Mouse (Mus musculus) CH12.LX (cell line): Measurements from ENCODE around the gene Vhl. TPM values are rescaled to one million over a fixed set of nuclear protein-coding genes. Genes with fewer than 3 reads are reported as not detected.

Experiments used
- DNase-seq: peaks from one replicate; pipeline ENCODE4 v3.0.0-alpha.2; 2013; ENCODE audit errors: extremely low read depth
- H3K27ac ChIP-seq: 2 replicates; pipeline ENCODE4 v1.5.1; 2012; ENCODE audit warnings: low read depth, mild to moderate bottlenecking, control low read depth, moderate library complexity; ENCODE audit not compliant: insufficient read depth
- H3K27me3 ChIP-seq: replicated peaks from 2 replicates; pipeline ENCODE3; 2012; ENCODE audit warnings: inconsistent platforms
- H3K36me3 ChIP-seq, 2 experiments: replicated peaks in 1 of 2; 2 replicates each; pipeline versions ENCODE3 to v1.6.1; 2012; ENCODE audit warnings: inconsistent platforms in 1 of 2, low read length in 1 of 2, mild to moderate bottlenecking in 1 of 2, mixed read lengths in 1 of 2, moderate library complexity in 1 of 2; ENCODE audit not compliant: control insufficient read depth in 1 of 2, insufficient read depth in 1 of 2
- H3K4me1 ChIP-seq, 2 experiments: 2 replicates each; pipeline ENCODE4 v1.6.1; 2012; ENCODE audit warnings: inconsistent platforms in 1 of 2, moderate library complexity in 1 of 2; ENCODE audit not compliant: insufficient read depth in 2 of 2, control insufficient read depth in 1 of 2
- H3K4me2 ChIP-seq: 2 replicates; pipeline ENCODE4 v1.6.1; 2012; ENCODE audit warnings: low read depth, mild to moderate bottlenecking, control low read depth; ENCODE audit not compliant: poor library complexity, insufficient read depth, severe bottlenecking
- H3K4me3 ChIP-seq, 3 experiments: fragments of 150-350 bp in 1 of 3; sonication (generic) in 1 of 3; replicated peaks in 1 of 3; 2 replicates each; pipeline versions ENCODE3 to v1.5.1; 2011 to 2012; ENCODE audit warnings: low read depth in 2 of 3, low read length in 2 of 3, mild to moderate bottlenecking in 2 of 3, moderate library complexity in 2 of 3, control low read depth in 1 of 3, improper control_type of control experiment in 1 of 3, inconsistent platforms in 1 of 3, mixed read lengths in 1 of 3; ENCODE audit not compliant: poor library complexity in 1 of 3
- H3K79me2 ChIP-seq: replicated peaks from 2 replicates; pipeline ENCODE4 v1.6.1; 2012; ENCODE audit warnings: mild to moderate bottlenecking, moderate library complexity; ENCODE audit not compliant: control insufficient read depth, poor library complexity, insufficient read depth, severe bottlenecking; ENCODE audit errors: extremely low read depth
- H3K9ac ChIP-seq: 2 replicates; pipeline ENCODE4 v1.6.1; 2012; ENCODE audit warnings: low read depth, mild to moderate bottlenecking, control low read depth, moderate library complexity; ENCODE audit not compliant: insufficient read depth
- H3K9me3 ChIP-seq: replicated peaks from 2 replicates; pipeline ENCODE3; 2012; ENCODE audit warnings: low read length, inconsistent platforms, mixed read lengths
- CHD1 ChIP-seq: IDR thresholded peaks from 2 replicates; pipeline ENCODE4 v1.6.1; 2012; ENCODE audit warnings: low read depth, low read length, improper control_type of control experiment, inconsistent platforms
- CTCF ChIP-seq, 2 experiments: IDR thresholded peaks in 1 of 2; conservative IDR thresholded peaks in 1 of 2; 2 replicates each; pipeline ENCODE4 v1.5.1; 2011 to 2012; ENCODE audit warnings: low read depth in 2 of 2, low read length in 2 of 2, improper control_type of control experiment in 1 of 2, inconsistent platforms in 1 of 2, mild to moderate bottlenecking in 1 of 2, moderate library complexity in 1 of 2
- E2F4 ChIP-seq: IDR thresholded peaks from 2 replicates; pipeline ENCODE4 v1.6.1; 2011; ENCODE audit warnings: low read depth, low read length, improper control_type of control experiment; ENCODE audit not compliant: insufficient replicate concordance
- ELF1 ChIP-seq: IDR thresholded peaks from 2 replicates; pipeline ENCODE4 v1.6.1; 2014; ENCODE audit warnings: low read depth, mild to moderate bottlenecking, inconsistent platforms, low read length, improper control_type of control experiment
- EP300 ChIP-seq: IDR thresholded peaks from 2 replicates; pipeline ENCODE4 v1.6.1; 2011; ENCODE audit warnings: low read length, improper control_type of control experiment
- GABPA ChIP-seq: IDR thresholded peaks from 2 replicates; pipeline ENCODE4 v1.6.1; 2012; ENCODE audit warnings: low read depth, low read length, improper control_type of control experiment, inconsistent platforms; ENCODE audit not compliant: insufficient replicate concordance
- HCFC1 ChIP-seq: IDR thresholded peaks from 2 replicates; pipeline ENCODE4 v1.6.1; 2012; ENCODE audit warnings: low read depth, mild to moderate bottlenecking, inconsistent platforms, low read length, improper control_type of control experiment
- KAT2A ChIP-seq: IDR thresholded peaks from 2 replicates; pipeline ENCODE4 v1.6.1; 2012; ENCODE audit warnings: low read length, improper control_type of control experiment, inconsistent platforms; ENCODE audit not compliant: insufficient replicate concordance
- MAFK ChIP-seq: IDR thresholded peaks from 2 replicates; pipeline ENCODE4 v1.6.1; 2011; ENCODE audit warnings: low read length, improper control_type of control experiment; ENCODE audit not compliant: insufficient replicate concordance
- MEF2A ChIP-seq: IDR thresholded peaks from 2 replicates; pipeline ENCODE4 v1.6.1; 2014; ENCODE audit warnings: low read depth, mild to moderate bottlenecking, inconsistent platforms, low read length, improper control_type of control experiment, borderline replicate concordance
- NELFE ChIP-seq: IDR thresholded peaks from 2 replicates; pipeline ENCODE4 v1.6.1; 2011; ENCODE audit warnings: low read depth, low read length, improper control_type of control experiment
- POLR2AphosphoS2 ChIP-seq: IDR thresholded peaks from 2 replicates; pipeline ENCODE4 v1.6.1; 2011; ENCODE audit warnings: low read depth, low read length, improper control_type of control experiment
- RCOR1 ChIP-seq: conservative IDR thresholded peaks from 2 replicates; pipeline ENCODE4 v1.6.1; 2012; ENCODE audit warnings: low read depth, mild to moderate bottlenecking, inconsistent platforms, low read length, improper control_type of control experiment
- SIN3A ChIP-seq: IDR thresholded peaks from 2 replicates; pipeline ENCODE4 v1.6.1; 2012; ENCODE audit warnings: low read length, improper control_type of control experiment, inconsistent platforms
- UBTF ChIP-seq: IDR thresholded peaks from 2 replicates; pipeline ENCODE4 v1.6.1; 2012; ENCODE audit warnings: low read depth, mild to moderate bottlenecking, inconsistent platforms, low read length, improper control_type of control experiment, moderate library complexity
- USF2 ChIP-seq: conservative IDR thresholded peaks from 2 replicates; pipeline ENCODE4 v1.6.1; 2011; ENCODE audit warnings: low read depth, low read length, improper control_type of control experiment
- ZMIZ1 ChIP-seq: IDR thresholded peaks from 2 replicates; pipeline ENCODE4 v1.6.1; 2012; ENCODE audit warnings: low read depth, mild to moderate bottlenecking, inconsistent platforms, low read length, improper control_type of control experiment
- dilution Hi-C: fragments of 300-500 bp; cut with MboI; formaldehyde crosslinking; loops from 2 replicates; pipeline ENCODE4 v1.14.3; 2020; ENCODE audit warnings: low sequenced_read_pairs; ENCODE audit not compliant: extremely low pct_unique_long_range_greater_than_20kb, extremely low pct_ligation_motif_present
- in situ Hi-C: fragments of 300-500 bp; cut with MboI; formaldehyde crosslinking; loops from 3 replicates; pipeline ENCODE4 v1.14.3; 2019; ENCODE audit warnings: low sequenced_read_pairs, low pct_ligation_motif_present, low pct_unique_long_range_greater_than_20kb, mixed read lengths
- polyA plus RNA-seq: library from polyadenylated mRNA; unstranded; fragments of >175 nt; gene quantifications from 2 replicates; pipeline ENCODE4 v1.2.1, GENCODE M21; 2012; ENCODE audit warnings: low read depth; ENCODE audit not compliant: insufficient read length
- total RNA-seq, 2 experiments: library from RNA; depleted of rRNA; stranded (reverse); fragments of 300-350 nt in 1 of 2; fragments of >200 nt in 1 of 2; gene quantifications; 2 replicates each; pipeline ENCODE4 v1.2.3; 2012 to 2014

Gene Vhl
- total and polyA plus RNA-seq, 3 experiments: 14.2 to 36.6 (median 23.1) TPM

DNA sequence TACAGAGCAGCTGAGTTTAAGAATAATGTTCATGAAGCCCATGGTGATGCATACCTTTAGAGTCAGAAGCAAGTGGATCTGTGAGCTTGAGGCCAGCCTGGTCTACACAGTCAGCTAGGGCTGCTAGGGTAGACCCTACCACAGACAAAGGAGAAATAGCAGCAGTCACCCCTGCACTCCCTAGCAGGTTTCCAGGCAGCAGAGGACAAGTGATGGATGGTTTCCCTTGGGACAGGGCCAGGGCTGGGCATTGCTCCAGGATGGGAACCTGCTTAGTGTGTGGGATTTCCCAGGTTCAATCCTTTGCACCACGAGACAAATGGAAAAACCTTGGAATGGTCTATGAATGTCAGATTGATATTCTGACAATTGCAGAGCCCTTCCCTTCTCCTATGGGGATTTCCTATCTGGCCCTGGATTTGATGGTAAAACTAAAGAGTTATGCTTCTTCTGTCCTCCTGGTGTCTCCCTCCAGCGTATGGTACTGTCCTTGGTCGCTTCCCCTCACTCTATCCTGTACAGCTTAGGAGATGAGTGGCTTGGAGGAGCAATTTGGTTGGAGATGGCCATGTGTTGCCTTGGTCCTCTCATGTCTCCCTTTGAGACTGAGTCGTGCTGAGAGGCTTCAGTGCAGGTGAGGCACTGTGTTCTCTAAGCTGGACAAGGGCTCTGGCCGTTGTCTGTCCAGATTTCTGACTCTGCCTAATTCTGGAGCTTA lies 37.1 kb upstream of the Vhl start:
- H3K27ac ChIP-seq: no peak overlapping the region
- in situ Hi-C loops (no loop called here), dilution Hi-C loops (no loop called here)
- peaks cover 49 to 88% of the 10 kb centered on the region in 2 experiments for H3K36me3 ChIP-seq
- no peak overlapping the region for H3K4me3 ChIP-seq
- no peaks in the 10 kb centered on the region for H3K79me2 ChIP-seq
- no peak for DNase-seq
- no peak for TF ChIP-seq GABPA
- TF ChIP-seq USF2: no peak
- no peak for TF ChIP-seq CHD1
- no peak for TF ChIP-seq RCOR1
- TF ChIP-seq MAFK: no peak
- no peak for TF ChIP-seq POLR2AphosphoS2
- no peak for TF ChIP-seq SIN3A
- TF ChIP-seq UBTF: no peak
- TF ChIP-seq MEF2A: no peak
- TF ChIP-seq ELF1: no peak
- no peak for TF ChIP-seq ZMIZ1
- no peak for TF ChIP-seq HCFC1
- no peaks in the 10 kb centered on the region for H3K27me3 ChIP-seq
- H3K9ac ChIP-seq: no peak overlapping the region
- no peaks in the 10 kb centered on the region for H3K4me1 ChIP-seq
- H3K4me2 ChIP-seq: no peak overlapping the region
- H3K9me3 ChIP-seq: no peaks in the 10 kb centered on the region

DNA sequence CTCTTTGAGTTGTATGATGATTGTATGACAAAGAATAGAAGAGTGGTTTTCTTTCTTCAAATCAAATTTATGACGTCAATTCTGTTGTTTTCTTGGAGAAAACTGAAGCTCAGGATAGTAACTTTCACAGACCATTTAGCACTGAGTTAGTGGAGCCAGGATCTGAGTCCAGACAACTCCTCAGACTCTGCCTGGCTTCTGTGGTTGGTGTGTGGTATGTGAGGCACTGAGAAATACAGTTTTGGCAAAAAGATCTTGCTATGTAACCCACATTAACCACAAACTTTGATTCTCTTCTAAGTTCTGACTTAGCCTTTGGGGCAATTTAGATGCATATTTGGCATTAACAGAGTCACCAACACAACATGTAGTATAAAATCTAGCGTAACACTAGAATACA lies 31.1 kb upstream of the Vhl start:
- H3K36me3 ChIP-seq: peaks cover 33 to 83% of the 10 kb centered on the region in 2 experiments
- dilution Hi-C loops: no loop called here
- H3K9ac ChIP-seq: no peak overlapping the region
- TF ChIP-seq CTCF (conservative IDR thresholded peaks at IDR 0.05 in 1 of 2, IDR thresholded peaks at IDR 0.05 in 1 of 2; ENCODE audit: low read depth in 2 of 2, low read length in 2 of 2) (no peak), CHD1 (no peak), POLR2AphosphoS2 (no peak), E2F4 (no peak), EP300 (no peak), NELFE (no peak), KAT2A (no peak)
- no peak overlapping the region for H3K27ac ChIP-seq
- H3K4me3 ChIP-seq: no peak overlapping the region
- H3K27me3 ChIP-seq: no peaks in the 10 kb centered on the region
- no peaks in the 10 kb centered on the region for H3K9me3 ChIP-seq
- H3K79me2 ChIP-seq: no peaks in the 10 kb centered on the region
- in situ Hi-C loops: no loop called here
- H3K4me2 ChIP-seq: no peak overlapping the region
- no peak for DNase-seq
- H3K4me1 ChIP-seq: no peaks in the 10 kb centered on the region
